Mouse (Mus musculus): ENCODE results near the gene Pqlc2. TPM values are rescaled to one million over a fixed set of nuclear protein-coding genes. Genes with fewer than 3 reads are reported as not detected.

Pqlc2 gene
- polyA plus RNA-seq, 1 experiment from 2014 or later: 13.2 TPM

GRCm38 (mm10) chr4:139259302-139259871 lies 51.1 kb downstream of the Pqlc2 start:
- Histone ChIP-seq H3K36me3 (ENCODE audit: control insufficient read depth, insufficient read depth) (peaks cover 6% of the 10 kb centered on the region; the same call in 1 of the 2 replicates), H3K4me3 (replicated peaks; ENCODE audit: low read length) (no peak overlapping the region), H3K27ac (ENCODE audit: low read length) (no peak overlapping the region), H3K4me2 (ENCODE audit: low read length) (no peak overlapping the region), H3K9me3 (ENCODE audit: control insufficient read depth, low read length) (no peaks in the 10 kb centered on the region), H3K4me1 (replicated peaks; ENCODE audit: control insufficient read depth, insufficient read depth, low read length) (no peaks in the 10 kb centered on the region), H3K9ac (replicated peaks; ENCODE audit: low read depth, low read length) (no peak overlapping the region), H3K27me3 (replicated peaks; ENCODE audit: control insufficient read depth, insufficient read depth, low read length) (no peaks in the 10 kb centered on the region)
- ATAC-seq: no peak
- 89% methylated on average over 11 of the region's 11 CpGs for WGBS

GRCm38 (mm10) chr4:139258621-139259301 lies 51.7 kb downstream of the Pqlc2 start:
- 92% methylated on average over 6 of the region's 6 CpGs for WGBS
- no peaks in the 10 kb centered on the region for H3K4me1 ChIP-seq (replicated peaks; ENCODE audit: control insufficient read depth, insufficient read depth, low read length)
- H3K36me3 ChIP-seq (ENCODE audit: control insufficient read depth, insufficient read depth): peaks cover 6% of the 10 kb centered on the region; the same call in 1 of the 2 replicates
- H3K27me3 ChIP-seq (replicated peaks; ENCODE audit: control insufficient read depth, insufficient read depth, low read length): no peaks in the 10 kb centered on the region
- no peak overlapping the region for H3K9ac ChIP-seq (replicated peaks; ENCODE audit: low read depth, low read length)
- H3K4me3 ChIP-seq (replicated peaks; ENCODE audit: low read length): no peak overlapping the region
- H3K4me2 ChIP-seq (ENCODE audit: low read length): no peak overlapping the region
- no peak overlapping the region for H3K27ac ChIP-seq (ENCODE audit: low read length)
- no peak for ATAC-seq
- no peaks in the 10 kb centered on the region for H3K9me3 ChIP-seq (ENCODE audit: control insufficient read depth, low read length)

- H3K36me3 ChIP-seq (ENCODE audit: control insufficient read depth, insufficient read depth): 0 out of 2 replicates have a peak, but pooled peaks cover 2% of the 10 kb centered on the region
- H3K27ac ChIP-seq (ENCODE audit: low read length): no peak overlapping the region
- H3K9ac ChIP-seq (replicated peaks; ENCODE audit: low read depth, low read length): no peak overlapping the region
- peaks cover 2% of the 10 kb centered on the region; the same call in 1 of the 2 replicates for H3K4me1 ChIP-seq (replicated peaks; ENCODE audit: control insufficient read depth, insufficient read depth, low read length)
- no peak for ATAC-seq
- no peaks in the 10 kb centered on the region for H3K9me3 ChIP-seq (ENCODE audit: control insufficient read depth, low read length)
- no peaks in the 10 kb centered on the region for H3K27me3 ChIP-seq (replicated peaks; ENCODE audit: control insufficient read depth, insufficient read depth, low read length)
- WGBS: 87% methylated on average over 8 of the region's 8 CpGs
- no peak overlapping the region for H3K4me2 ChIP-seq (ENCODE audit: low read length)
- H3K4me3 ChIP-seq (replicated peaks; ENCODE audit: low read length): no peak overlapping the region
Measured at GRCm38 (mm10) chr4:139256708-139257107, 53.8 kb downstream of the Pqlc2 start.

- Histone ChIP-seq H3K4me1 (replicated peaks; ENCODE audit: control insufficient read depth, insufficient read depth, low read length) (peaks cover 6% of the 10 kb centered on the region), H3K27ac (ENCODE audit: low read length) (no peak overlapping the region), H3K36me3 (ENCODE audit: control insufficient read depth, insufficient read depth) (0 out of 2 replicates have a peak, but pooled peaks cover 2% of the 10 kb centered on the region), H3K4me3 (replicated peaks; ENCODE audit: low read length) (no peak overlapping the region), H3K4me2 (ENCODE audit: low read length) (no peak overlapping the region), H3K9me3 (ENCODE audit: control insufficient read depth, low read length) (no peaks in the 10 kb centered on the region), H3K27me3 (replicated peaks; ENCODE audit: control insufficient read depth, insufficient read depth, low read length) (no peaks in the 10 kb centered on the region), H3K9ac (replicated peaks; ENCODE audit: low read depth, low read length) (no peak overlapping the region)
- 90% methylated on average over 4 of the region's 4 CpGs for WGBS
- ATAC-seq: no peak
Measured at GRCm38 (mm10) chr4:139256146-139256545, 54.4 kb downstream of the Pqlc2 start.

- no peaks in the 10 kb centered on the region for H3K9me3 ChIP-seq (ENCODE audit: control insufficient read depth, low read length)
- no peaks in the 10 kb centered on the region for H3K36me3 ChIP-seq (ENCODE audit: control insufficient read depth, insufficient read depth)
- H3K9ac ChIP-seq (replicated peaks; ENCODE audit: low read depth, low read length): no peak overlapping the region
- WGBS: 88% methylated on average over 9 of the region's 9 CpGs
- H3K4me2 ChIP-seq (ENCODE audit: low read length): no peak overlapping the region
- H3K4me1 ChIP-seq (replicated peaks; ENCODE audit: control insufficient read depth, insufficient read depth, low read length): peaks cover 8% of the 10 kb centered on the region
- H3K27ac ChIP-seq (ENCODE audit: low read length): no peak overlapping the region
- H3K27me3 ChIP-seq (replicated peaks; ENCODE audit: control insufficient read depth, insufficient read depth, low read length): no peaks in the 10 kb centered on the region
- no peak for ATAC-seq
- no peak overlapping the region for H3K4me3 ChIP-seq (replicated peaks; ENCODE audit: low read length)
Measured at GRCm38 (mm10) chr4:139253206-139253605, 57.3 kb downstream of the Pqlc2 start.

GRCm38 (mm10) chr4:139252051-139252760 lies 58.3 kb downstream of the Pqlc2 start:
- Histone ChIP-seq H3K4me3 (replicated peaks; ENCODE audit: low read length) (no peak overlapping the region), H3K4me1 (replicated peaks; ENCODE audit: control insufficient read depth, insufficient read depth, low read length) (peaks cover 11% of the 10 kb centered on the region), H3K9ac (replicated peaks; ENCODE audit: low read depth, low read length) (no peak overlapping the region), H3K36me3 (ENCODE audit: control insufficient read depth, insufficient read depth) (no peaks in the 10 kb centered on the region), H3K27ac (ENCODE audit: low read length) (no peak overlapping the region), H3K4me2 (ENCODE audit: low read length) (no peak overlapping the region), H3K9me3 (ENCODE audit: control insufficient read depth, low read length) (no peaks in the 10 kb centered on the region), H3K27me3 (replicated peaks; ENCODE audit: control insufficient read depth, insufficient read depth, low read length) (no peaks in the 10 kb centered on the region)
- ATAC-seq: peak; percentile 49; the same call in 1 of the 2 replicates
- WGBS: 56% methylated on average over 22 of the region's 22 CpGs

- H3K36me3 ChIP-seq (ENCODE audit: control insufficient read depth, insufficient read depth): no peaks in the 10 kb centered on the region
- no peaks in the 10 kb centered on the region for H3K9me3 ChIP-seq (ENCODE audit: control insufficient read depth, low read length)
- no peak overlapping the region for H3K4me2 ChIP-seq (ENCODE audit: low read length)
- no peak overlapping the region for H3K9ac ChIP-seq (replicated peaks; ENCODE audit: low read depth, low read length)
- no peak for ATAC-seq
- H3K4me1 ChIP-seq (replicated peaks; ENCODE audit: control insufficient read depth, insufficient read depth, low read length): peaks cover 24% of the 10 kb centered on the region
- H3K4me3 ChIP-seq (replicated peaks; ENCODE audit: low read length): no peak overlapping the region
- H3K27ac ChIP-seq (ENCODE audit: low read length): no peak overlapping the region
- WGBS: 67% methylated on average over 8 of the region's 8 CpGs
- no peaks in the 10 kb centered on the region for H3K27me3 ChIP-seq (replicated peaks; ENCODE audit: control insufficient read depth, insufficient read depth, low read length)
Measured at GRCm38 (mm10) chr4:139250886-139251285, 59.6 kb downstream of the Pqlc2 start.

- peaks cover 29% of the 10 kb centered on the region for H3K4me1 ChIP-seq (replicated peaks; ENCODE audit: control insufficient read depth, insufficient read depth, low read length)
- ATAC-seq: no peak
- no peak overlapping the region for H3K4me3 ChIP-seq (replicated peaks; ENCODE audit: low read length)
- no peak overlapping the region for H3K9ac ChIP-seq (replicated peaks; ENCODE audit: low read depth, low read length)
- no peak overlapping the region for H3K27ac ChIP-seq (ENCODE audit: low read length)
- H3K36me3 ChIP-seq (ENCODE audit: control insufficient read depth, insufficient read depth): no peaks in the 10 kb centered on the region
- WGBS: 71% methylated on average over 5 of the region's 5 CpGs
- no peak overlapping the region for H3K4me2 ChIP-seq (ENCODE audit: low read length)
- no peaks in the 10 kb centered on the region for H3K9me3 ChIP-seq (ENCODE audit: control insufficient read depth, low read length)
- H3K27me3 ChIP-seq (replicated peaks; ENCODE audit: control insufficient read depth, insufficient read depth, low read length): no peaks in the 10 kb centered on the region
Measured at GRCm38 (mm10) chr4:139250043-139250442, 60.5 kb downstream of the Pqlc2 start.

- Histone ChIP-seq H3K4me3 (replicated peaks; ENCODE audit: low read length) (no peak overlapping the region), H3K9me3 (ENCODE audit: control insufficient read depth, low read length) (no peaks in the 10 kb centered on the region), H3K9ac (replicated peaks; ENCODE audit: low read depth, low read length) (no peak overlapping the region), H3K36me3 (ENCODE audit: control insufficient read depth, insufficient read depth) (no peaks in the 10 kb centered on the region), H3K27me3 (replicated peaks; ENCODE audit: control insufficient read depth, insufficient read depth, low read length) (no peaks in the 10 kb centered on the region), H3K27ac (ENCODE audit: low read length) (no peak overlapping the region), H3K4me1 (replicated peaks; ENCODE audit: control insufficient read depth, insufficient read depth, low read length) (peaks cover 29% of the 10 kb centered on the region), H3K4me2 (ENCODE audit: low read length) (no peak overlapping the region)
- no peak for ATAC-seq
- WGBS: 72% methylated on average over 5 of the region's 5 CpGs
Measured at GRCm38 (mm10) chr4:139248736-139249135, 61.8 kb downstream of the Pqlc2 start.
